Mouse (Mus musculus) intestine, postnatal 0 days (tissue): ENCODE results near the gene Babam2. TPM values are rescaled to one million over a fixed set of nuclear protein-coding genes. Genes with fewer than 3 reads are reported as not detected.
A peak's percentile ranks its signal among the peaks of the same experiment; 100 is the strongest.

Source experiments
- ATAC-seq: fragments of 200-750 bp; cut with Nextera tagmentation; 2 replicates; pipeline ENCODE4 v1.8.0; 2017; ENCODE audit warnings: mild to moderate bottlenecking, moderate TSS enrichment, moderate library complexity
- H3K27ac ChIP-seq: fragments of 300-500 bp; sonication (generic); 2 replicates; pipeline ENCODE4 v1.5.1; 2014; ENCODE audit warnings: mild to moderate bottlenecking, low read depth, low read length, moderate library complexity
- H3K27me3 ChIP-seq: fragments of 300-500 bp; sonication (generic); replicated peaks from 2 replicates; pipeline ENCODE4 v1.6.1; 2014; ENCODE audit warnings: low read length, mixed read lengths; ENCODE audit not compliant: control insufficient read depth, insufficient read depth
- H3K36me3 ChIP-seq: fragments of 300-500 bp; sonication (generic); 2 replicates; pipeline ENCODE4 v1.6.1; 2014; ENCODE audit warnings: mild to moderate bottlenecking, moderate library complexity; ENCODE audit not compliant: control insufficient read depth, insufficient read depth
- H3K4me1 ChIP-seq: fragments of 300-500 bp; sonication (generic); replicated peaks from 2 replicates; pipeline ENCODE4 v1.6.1; 2014; ENCODE audit warnings: antibody characterized with exemption, low read length, mixed read lengths; ENCODE audit not compliant: control insufficient read depth, insufficient read depth
- H3K4me2 ChIP-seq: fragments of 300-500 bp; sonication (generic); replicated peaks from 2 replicates; pipeline ENCODE4 v1.6.1; 2014; ENCODE audit warnings: low read depth, mild to moderate bottlenecking, moderate library complexity
- H3K4me3 ChIP-seq: fragments of 300-500 bp; sonication (generic); 2 replicates; pipeline ENCODE4 v1.5.1; 2014; ENCODE audit warnings: low read depth, low read length
- H3K9ac ChIP-seq: fragments of 300-500 bp; sonication (generic); 2 replicates; pipeline ENCODE4 v1.6.1; 2014; ENCODE audit warnings: mild to moderate bottlenecking, low read depth, low read length
- H3K9me3 ChIP-seq: fragments of 300-500 bp; sonication (generic); 2 replicates; pipeline ENCODE4 v1.6.1; 2016; ENCODE audit warnings: mixed run types; ENCODE audit not compliant: control insufficient read depth
- CTCF ChIP-seq: sonication (generic); IDR thresholded peaks from 2 replicates; pipeline ENCODE4 v1.5.1; 2016; ENCODE audit warnings: low read depth, mild to moderate bottlenecking, control low read depth, antibody characterized with exemption, moderate library complexity
- WGBS: fragments of 180-500 bp; shearing (Covaris S2); extraction: QIAGEN DNeasy Blood & Tissue Kit; methylation state at CpG from one replicate; pipeline ENCODE4 v1.1.7; 2014; 5-methylcytosine and 5-hydroxymethylcytosine counted together
- polyA plus RNA-seq: library from polyadenylated mRNA; unstranded; fragments of >200 nt; fragmentation: Nextera tagmentation; extraction: Ambion mirVana; gene quantifications from 2 replicates; pipeline ENCODE4 v1.2.1, GENCODE M21; 2015

Babam2 gene
- polyA plus RNA-seq, 1 experiment from 2014 or later, result 53.8 TPM

DNA sequence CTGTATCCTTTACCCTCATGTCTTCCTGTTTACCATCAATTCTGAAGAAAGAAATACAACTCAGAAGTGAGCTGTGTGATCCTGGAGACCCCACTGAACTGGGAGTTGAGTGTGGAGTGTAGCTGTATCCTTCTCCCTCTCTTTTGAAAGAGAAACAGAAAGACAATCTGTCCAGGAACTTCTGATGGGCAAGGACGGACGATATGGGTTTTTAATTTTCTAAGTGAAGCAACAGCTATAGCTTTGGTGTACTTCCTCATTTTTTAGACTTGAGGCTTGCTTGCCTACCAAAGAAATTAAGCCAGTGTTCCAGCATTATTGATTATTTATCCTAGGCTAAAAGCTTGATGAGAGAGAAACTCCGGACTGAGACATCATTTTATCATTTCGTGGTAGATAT lies 116.6 kb downstream of the Babam2 start:
- no peaks in the 10 kb centered on the region for H3K36me3 ChIP-seq

DNA sequence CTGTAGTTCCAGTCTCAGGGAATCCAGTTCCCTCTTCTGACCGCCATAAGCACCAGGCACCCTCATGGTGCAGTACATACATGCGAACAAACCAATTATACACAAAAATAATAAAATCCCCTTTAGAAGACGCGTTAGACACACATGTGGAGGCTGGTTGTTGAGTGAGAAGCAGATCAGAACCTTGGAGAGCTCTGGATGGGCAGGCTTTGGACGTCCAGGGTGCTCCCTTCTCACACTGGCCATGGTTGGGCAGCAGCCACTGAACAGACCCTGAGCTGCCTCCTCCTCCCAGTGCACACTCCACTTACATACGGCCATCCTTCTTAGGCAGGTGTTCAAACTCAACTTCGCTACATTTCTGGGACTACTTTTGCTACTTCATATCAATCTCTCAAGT lies 117.6 kb downstream of the Babam2 start:
- H3K4me3 ChIP-seq, result no peak overlapping the region
- no peak overlapping the region for H3K27ac ChIP-seq
- no peak for ATAC-seq
- WGBS, result 75% methylated on average over 7 of the region's 7 CpGs
- TF ChIP-seq CTCF, result no peak
- no peak overlapping the region for H3K4me2 ChIP-seq
- no peaks in the 10 kb centered on the region for H3K36me3 ChIP-seq
- no peaks in the 10 kb centered on the region for H3K27me3 ChIP-seq
- no peaks in the 10 kb centered on the region for H3K9me3 ChIP-seq
- no peak overlapping the region for H3K9ac ChIP-seq
- 0 out of 2 replicates have a peak, but pooled peaks cover 10% of the 10 kb centered on the region for H3K4me1 ChIP-seq

More for the DNA sequence above, 116.6 kb downstream of the Babam2 start:
- H3K27me3 ChIP-seq, result no peaks in the 10 kb centered on the region
- TF ChIP-seq CTCF, result no peak
- H3K9me3 ChIP-seq, result no peaks in the 10 kb centered on the region
- no peak for ATAC-seq
- H3K27ac ChIP-seq, result no peak overlapping the region
- H3K4me2 ChIP-seq, result no peak overlapping the region
- H3K4me3 ChIP-seq, result no peak overlapping the region
- H3K9ac ChIP-seq, result no peak overlapping the region
- H3K4me1 ChIP-seq, result 0 out of 2 replicates have a peak, but pooled peaks cover 10% of the 10 kb centered on the region
- WGBS, result 88% methylated on average over 4 of the region's 4 CpGs

DNA sequence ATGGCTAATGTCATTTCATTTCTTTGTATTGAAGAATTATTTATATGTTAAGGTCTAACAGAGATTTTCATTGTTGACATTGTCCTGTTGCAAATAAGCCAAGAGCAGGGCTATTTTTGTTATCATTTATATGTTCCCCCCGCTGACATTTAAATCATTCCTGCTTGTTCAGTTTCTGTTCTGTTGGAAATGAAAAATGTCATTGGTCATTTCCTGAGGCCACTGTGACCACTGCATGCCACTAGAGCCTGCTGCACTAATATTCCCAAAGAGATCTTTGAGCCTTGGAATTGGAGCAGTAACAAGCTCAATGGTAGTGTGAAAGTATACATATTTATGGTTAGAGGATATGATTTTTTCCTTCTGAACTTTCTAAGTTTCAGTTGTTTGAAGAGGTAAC lies 118.6 kb downstream of the Babam2 start:
- TF ChIP-seq CTCF, result no peak
- H3K36me3 ChIP-seq, result no peaks in the 10 kb centered on the region
- H3K27ac ChIP-seq, result no peak overlapping the region
- 0 out of 2 replicates have a peak, but pooled peaks cover 10% of the 10 kb centered on the region for H3K4me1 ChIP-seq
- H3K9me3 ChIP-seq, result no peaks in the 10 kb centered on the region
- no peak for ATAC-seq
- H3K9ac ChIP-seq, result no peak overlapping the region
- no peaks in the 10 kb centered on the region for H3K27me3 ChIP-seq
- 89% methylated on average over 1 of the region's 1 CpGs for WGBS
- H3K4me2 ChIP-seq, result no peak overlapping the region
- no peak overlapping the region for H3K4me3 ChIP-seq

DNA sequence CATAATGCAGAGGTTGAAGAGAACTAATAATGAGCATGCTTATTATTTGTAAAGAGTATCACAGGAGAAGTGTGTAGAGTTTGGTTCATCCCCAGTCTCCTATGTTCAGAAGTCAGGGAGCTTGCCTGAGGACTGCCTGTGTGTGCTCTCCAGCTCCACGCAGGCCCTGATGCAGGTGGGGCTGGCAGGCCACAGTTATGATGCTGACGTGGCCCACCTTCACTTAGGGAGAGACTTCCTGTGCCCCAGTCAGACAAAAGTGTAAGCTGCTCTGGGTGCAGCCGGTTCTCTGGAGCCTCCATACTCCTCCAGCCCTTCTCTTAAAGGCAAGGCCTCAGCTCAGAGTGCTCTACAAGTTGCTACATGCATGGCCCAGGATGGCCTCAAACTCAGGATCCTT lies 123.3 kb downstream of the Babam2 start:
- WGBS, result 91% methylated on average over 3 of the region's 3 CpGs
- no peak overlapping the region for H3K4me2 ChIP-seq
- no peaks in the 10 kb centered on the region for H3K9me3 ChIP-seq
- H3K4me3 ChIP-seq, result no peak overlapping the region
- ATAC-seq, result no peak
- H3K27me3 ChIP-seq, result no peaks in the 10 kb centered on the region
- H3K27ac ChIP-seq, result no peak overlapping the region
- H3K9ac ChIP-seq, result no peak overlapping the region
- no peak for TF ChIP-seq CTCF
- no peaks in the 10 kb centered on the region for H3K4me1 ChIP-seq
- no peaks in the 10 kb centered on the region for H3K36me3 ChIP-seq

DNA sequence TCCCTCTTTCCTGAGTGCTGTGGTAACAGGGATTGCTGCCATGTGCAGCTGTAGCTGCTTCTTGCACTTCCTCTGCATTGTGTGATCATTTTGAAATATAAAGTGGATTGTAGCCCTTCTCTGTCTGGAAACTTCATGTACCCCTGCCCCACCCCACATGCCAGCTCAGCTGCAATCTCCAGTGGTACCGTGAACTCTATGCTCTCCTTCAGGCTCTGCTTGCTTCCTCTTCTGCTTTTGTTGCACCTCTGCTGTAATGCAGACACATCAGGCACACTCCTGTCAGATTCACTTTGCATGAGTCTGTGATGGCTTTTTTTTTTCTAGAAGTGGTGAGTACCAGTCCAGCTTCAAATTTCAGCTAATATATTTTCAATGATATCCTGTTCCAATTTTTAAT lies 123.7 kb downstream of the Babam2 start:
- no peaks in the 10 kb centered on the region for H3K9me3 ChIP-seq
- H3K9ac ChIP-seq, result no peak overlapping the region
- no peak overlapping the region for H3K27ac ChIP-seq
- ATAC-seq, result no peak
- H3K27me3 ChIP-seq, result no peaks in the 10 kb centered on the region
- 64% methylated on average over 1 of the region's 1 CpGs for WGBS
- TF ChIP-seq CTCF, result no peak
- no peak overlapping the region for H3K4me3 ChIP-seq
- no peaks in the 10 kb centered on the region for H3K36me3 ChIP-seq
- no peak overlapping the region for H3K4me2 ChIP-seq
- H3K4me1 ChIP-seq, result no peaks in the 10 kb centered on the region

DNA sequence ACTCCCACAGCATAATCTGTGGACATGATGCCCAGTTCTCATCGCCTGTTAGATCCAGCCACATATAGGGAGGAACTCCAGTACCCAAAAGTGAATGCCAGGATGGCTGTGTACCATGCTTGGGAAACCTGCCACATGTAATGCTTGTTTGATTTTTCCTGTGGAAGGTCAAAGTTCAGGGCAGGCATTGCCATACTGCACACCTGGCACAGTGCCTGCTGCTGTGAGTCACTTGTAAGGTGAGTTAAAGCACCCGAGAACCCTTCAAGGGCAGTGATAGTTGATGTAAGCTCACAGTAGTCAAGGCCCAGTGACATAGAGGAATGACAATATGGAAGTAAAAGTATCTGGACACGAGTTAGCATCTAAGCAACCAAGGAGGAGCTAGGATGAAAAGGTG lies 126.2 kb downstream of the Babam2 start:
- 56% methylated on average over 3 of the region's 3 CpGs for WGBS
- H3K9me3 ChIP-seq, result no peaks in the 10 kb centered on the region
- TF ChIP-seq CTCF, result no peak
- H3K4me3 ChIP-seq, result no peak overlapping the region
- H3K36me3 ChIP-seq, result no peaks in the 10 kb centered on the region
- ATAC-seq, result peak; percentile 63
- no peak overlapping the region; the same call in 1 of the 2 replicates for H3K27ac ChIP-seq
- H3K4me1 ChIP-seq, result no peaks in the 10 kb centered on the region
- no peak overlapping the region for H3K9ac ChIP-seq
- H3K4me2 ChIP-seq, result no peak overlapping the region
- no peaks in the 10 kb centered on the region for H3K27me3 ChIP-seq

DNA sequence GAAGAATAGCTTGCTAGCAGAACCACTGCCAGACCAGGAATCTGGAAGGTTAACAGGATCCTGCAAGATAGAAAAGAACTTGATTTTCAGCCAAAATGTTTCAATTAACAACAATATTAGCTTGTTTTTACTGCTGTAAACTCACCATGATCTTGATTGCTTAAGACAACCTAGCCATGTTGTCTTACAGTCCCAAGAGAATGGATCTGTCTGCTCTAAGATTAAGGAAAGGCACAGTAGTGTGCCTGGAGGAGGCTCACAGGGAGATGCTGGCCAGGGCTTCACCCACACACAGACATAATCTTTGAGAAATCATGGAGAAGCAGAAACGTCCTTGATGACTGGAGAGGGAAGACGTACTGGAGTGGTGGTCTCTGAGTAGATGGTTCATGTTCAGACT lies 126.6 kb downstream of the Babam2 start:
- H3K9ac ChIP-seq, result no peak overlapping the region

More for the DNA sequence above, 126.6 kb downstream of the Babam2 start:
- no peak for ATAC-seq
- no peak for TF ChIP-seq CTCF
- Histone ChIP-seq H3K36me3 (no peaks in the 10 kb centered on the region), H3K4me3 (no peak overlapping the region), H3K4me2 (no peak overlapping the region), H3K4me1 (no peaks in the 10 kb centered on the region), H3K9me3 (no peaks in the 10 kb centered on the region), H3K27me3 (no peaks in the 10 kb centered on the region), H3K27ac (no peak overlapping the region)
- WGBS, result 90% methylated on average over 2 of the region's 2 CpGs
